Mouse (Mus musculus) stomach, embryonic 14.5 days (tissue): ENCODE measurements around the gene Wfdc21. TPM values are rescaled to one million over a fixed set of nuclear protein-coding genes. Genes with fewer than 3 reads are reported as not detected.

ENCODE experiments used
- ATAC-seq: fragments of 200-750 bp; cut with Nextera tagmentation; 2 replicates; pipeline ENCODE4 v1.8.0; 2017; ENCODE audit warnings: low read depth, moderate TSS enrichment; ENCODE audit not compliant: insufficient number of reproducible peaks, insufficient read depth, low FRiP score
- H3K27ac ChIP-seq: fragments of 300-500 bp; sonication (generic); 2 replicates; pipeline ENCODE4 v1.5.1; 2014; ENCODE audit warnings: mild to moderate bottlenecking, low read length, moderate library complexity, mixed read lengths
- H3K27me3 ChIP-seq: fragments of 300-500 bp; sonication (generic); 2 replicates; pipeline ENCODE4 v1.6.1; 2014; ENCODE audit warnings: low read length, control low read depth, mixed read lengths; ENCODE audit not compliant: control insufficient read depth, insufficient read depth
- H3K36me3 ChIP-seq: fragments of 300-500 bp; sonication (generic); 2 replicates; pipeline ENCODE4 v1.6.1; 2014; ENCODE audit warnings: mild to moderate bottlenecking, control low read depth, low read length, moderate library complexity, mixed read lengths; ENCODE audit not compliant: control insufficient read depth, insufficient read depth
- H3K4me1 ChIP-seq: fragments of 300-500 bp; sonication (generic); 2 replicates; pipeline ENCODE4 v1.6.1; 2014; ENCODE audit warnings: low read length, control low read depth, mixed read lengths; ENCODE audit not compliant: control insufficient read depth, insufficient read depth
- H3K4me2 ChIP-seq: fragments of 300-500 bp; sonication (generic); replicated peaks from 2 replicates; pipeline ENCODE4 v1.6.1; 2014; ENCODE audit warnings: low read depth, low read length, control low read depth
- H3K4me3 ChIP-seq: fragments of 300-500 bp; sonication (generic); 2 replicates; pipeline ENCODE4 v1.5.1; 2014; ENCODE audit warnings: low read depth, low read length, control low read depth
- H3K9ac ChIP-seq: fragments of 300-500 bp; sonication (generic); replicated peaks from 2 replicates; pipeline ENCODE4 v1.6.1; 2014; ENCODE audit warnings: low read depth, mild to moderate bottlenecking, control low read depth, low read length, moderate library complexity, mixed read lengths
- H3K9me3 ChIP-seq: fragments of 300-500 bp; sonication (generic); 2 replicates; pipeline ENCODE4 v1.6.1; 2016; ENCODE audit warnings: low read depth, low read length, control low read depth; ENCODE audit not compliant: control insufficient read depth
- WGBS: fragments of 180-500 bp; shearing (Covaris S2); extraction: QIAGEN DNeasy Blood & Tissue Kit; methylation state at CpG from one replicate; pipeline ENCODE4 v1.1.7; 2014; 5-methylcytosine and 5-hydroxymethylcytosine counted together
- polyA plus RNA-seq: library from polyadenylated mRNA; unstranded; fragments of >200 nt; fragmentation: Nextera tagmentation; extraction: Ambion mirVana; gene quantifications from 2 replicates; pipeline ENCODE4 v1.2.1, GENCODE M21; 2014

The Wfdc21 gene
- polyA plus RNA-seq, 1 experiment from 2014 or later, result not detected

DNA sequence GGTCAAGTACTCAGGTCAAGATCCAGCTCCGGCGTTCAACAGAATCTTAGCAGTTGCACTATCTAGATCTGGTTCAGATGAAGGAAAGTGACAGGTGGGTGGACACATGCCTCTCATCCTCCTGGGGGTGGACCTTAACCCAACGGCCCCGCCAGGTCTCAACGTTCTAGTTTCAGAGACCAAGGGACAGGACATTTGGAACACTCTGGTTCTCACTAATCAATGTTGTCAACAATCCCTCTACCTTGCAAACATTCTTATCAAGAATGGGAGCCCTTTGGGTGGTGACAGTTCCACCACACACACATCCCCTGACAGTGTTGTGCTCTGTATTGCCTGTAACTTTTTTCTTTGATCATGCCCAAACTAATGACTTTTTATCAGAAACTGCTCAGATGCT, 4.9 kb upstream of the Wfdc21 start:
- H3K4me2 ChIP-seq, result no peak overlapping the region
- WGBS, result 60% methylated on average over 5 of the region's 5 CpGs
- H3K36me3 ChIP-seq, result no peaks in the 10 kb centered on the region
- H3K9ac ChIP-seq, result no peak overlapping the region
- no peaks in the 10 kb centered on the region for H3K4me1 ChIP-seq
- H3K27ac ChIP-seq, result no peak overlapping the region
- no peaks in the 10 kb centered on the region for H3K27me3 ChIP-seq
- H3K4me3 ChIP-seq, result no peak overlapping the region
- no peak for ATAC-seq
- H3K9me3 ChIP-seq, result no peaks in the 10 kb centered on the region

DNA sequence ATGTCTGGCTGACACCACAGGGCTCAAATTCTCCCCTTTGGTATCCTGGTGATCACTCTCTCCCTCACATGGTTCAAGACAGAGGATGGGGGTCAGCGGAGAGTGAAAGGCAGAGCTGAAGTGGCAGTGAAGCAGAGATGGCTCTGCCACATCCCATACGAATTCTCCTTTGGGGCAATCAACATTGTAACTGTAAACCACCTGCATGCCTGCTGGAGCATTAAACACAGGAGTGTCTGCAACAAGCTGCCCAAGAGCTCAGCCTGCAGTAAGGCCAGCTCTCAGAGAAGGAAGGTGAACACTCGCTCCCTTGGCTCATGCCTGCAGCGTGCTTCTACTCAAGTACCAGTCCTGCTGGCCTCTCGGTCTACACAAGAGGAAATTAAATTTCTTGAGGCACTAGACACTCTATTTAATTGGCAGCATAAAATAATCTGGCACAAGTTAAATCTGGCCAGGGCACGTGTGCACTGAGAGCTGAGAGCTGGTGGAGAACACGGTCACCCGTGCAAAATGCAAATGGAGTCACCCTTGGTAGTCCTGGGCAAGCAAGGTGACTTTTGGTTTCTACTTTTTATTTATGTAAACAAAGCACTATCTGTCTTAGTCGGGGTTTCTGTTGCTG, 3.9 kb upstream of the Wfdc21 start:
- H3K27ac ChIP-seq, result no peak overlapping the region
- 74% methylated on average over 9 of the region's 9 CpGs for WGBS
- ATAC-seq, result no peak

DNA sequence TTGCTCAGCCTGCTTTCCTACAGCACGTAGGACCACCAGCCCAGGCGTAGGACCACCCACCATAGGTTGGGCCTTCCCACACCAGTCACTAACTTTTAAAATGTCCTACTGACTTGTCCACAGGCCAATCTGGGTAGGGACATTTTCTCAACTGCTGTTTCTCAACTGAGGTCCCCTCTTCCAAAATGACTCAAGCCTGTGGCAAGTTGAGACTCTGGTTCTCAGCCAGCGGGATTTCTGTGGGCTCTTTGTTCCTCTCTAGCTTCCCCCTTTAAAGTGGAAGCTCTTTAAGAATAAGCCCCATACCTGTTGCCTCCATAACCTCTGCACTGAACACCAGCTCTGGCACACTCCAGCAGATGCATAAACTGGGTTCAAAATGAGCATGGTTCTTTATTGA, 3.2 kb upstream of the Wfdc21 start:
- Histone ChIP-seq H3K27ac (no peak overlapping the region), H3K27me3 (no peaks in the 10 kb centered on the region), H3K36me3 (no peaks in the 10 kb centered on the region), H3K4me2 (no peak overlapping the region), H3K4me1 (no peaks in the 10 kb centered on the region), H3K9ac (no peak overlapping the region), H3K4me3 (no peak overlapping the region), H3K9me3 (no peaks in the 10 kb centered on the region)
- 77% methylated on average over 3 of the region's 3 CpGs for WGBS
- no peak for ATAC-seq

More for the DNA sequence above, 3.9 kb upstream of the Wfdc21 start:
- Histone ChIP-seq H3K4me2 (no peak overlapping the region), H3K9ac (no peak overlapping the region), H3K4me3 (no peak overlapping the region), H3K9me3 (no peaks in the 10 kb centered on the region), H3K27me3 (no peaks in the 10 kb centered on the region), H3K36me3 (no peaks in the 10 kb centered on the region), H3K4me1 (no peaks in the 10 kb centered on the region)

- H3K4me3 ChIP-seq, result no peak overlapping the region
- H3K9ac ChIP-seq, result no peak overlapping the region
- H3K36me3 ChIP-seq, result no peaks in the 10 kb centered on the region
- no peak overlapping the region for H3K27ac ChIP-seq
- H3K27me3 ChIP-seq, result no peaks in the 10 kb centered on the region
- no peaks in the 10 kb centered on the region for H3K4me1 ChIP-seq
- H3K4me2 ChIP-seq, result no peak overlapping the region
- 40% methylated on average over 4 of the region's 4 CpGs for WGBS
- H3K9me3 ChIP-seq, result no peaks in the 10 kb centered on the region
- no peak for ATAC-seq
These were observed 588 bp upstream of the Wfdc21 start for GRCm38 (mm10) chr11:83746152-83746551.

- Histone ChIP-seq H3K9ac (no peak overlapping the region), H3K36me3 (no peaks in the 10 kb centered on the region), H3K9me3 (no peaks in the 10 kb centered on the region), H3K4me3 (no peak overlapping the region), H3K4me1 (no peaks in the 10 kb centered on the region), H3K27ac (no peak overlapping the region), H3K27me3 (no peaks in the 10 kb centered on the region), H3K4me2 (no peak overlapping the region)
- 67% methylated on average over 6 of the region's 6 CpGs for WGBS
- ATAC-seq, result no peak
These were observed 881 bp downstream of the Wfdc21 start for GRCm38 (mm10) chr11:83747376-83748265.

DNA sequence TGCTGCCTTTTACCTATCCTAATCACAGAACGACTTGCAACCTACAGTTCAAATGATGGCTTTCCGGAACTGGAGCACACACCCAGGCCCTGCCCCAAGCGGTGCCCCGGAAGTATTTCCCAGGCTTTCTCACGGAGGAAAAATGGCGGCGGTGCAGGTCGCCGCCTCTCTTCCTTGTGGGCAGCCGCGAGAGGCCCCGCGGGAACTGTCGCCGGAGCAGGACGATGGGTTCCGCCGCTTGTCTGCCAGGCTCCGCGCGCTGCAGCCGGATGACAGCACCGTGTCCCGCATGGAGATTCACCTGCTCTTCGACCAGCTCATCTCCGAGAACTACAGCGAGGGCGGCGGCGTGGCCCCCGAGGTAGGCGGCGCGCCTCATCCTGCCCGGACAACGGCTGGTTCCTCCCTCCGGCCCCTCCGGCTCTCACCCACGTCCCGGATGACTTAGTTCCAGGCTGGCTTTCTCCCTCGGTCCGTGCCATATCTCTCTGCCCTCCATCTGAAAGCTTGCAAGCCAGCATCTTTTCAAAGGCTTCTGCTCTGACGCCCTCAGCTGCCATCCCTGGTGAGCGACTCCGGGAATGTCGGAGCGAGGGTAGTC, 6.9 kb downstream of the Wfdc21 start, which contains the start of gene Heatr6:
TSS of gene Heatr6 (plus strand) at position 116 of the 601 bp plus-strand sequence.
- Histone ChIP-seq H3K36me3 (peaks cover 18% of the 10 kb centered on the region), H3K9me3 (no peaks in the 10 kb centered on the region), H3K27me3 (no peaks in the 10 kb centered on the region), H3K4me2 (peak within 1 kb of the TSS; percentile 63), H3K4me3 (peak within 1 kb of the TSS; percentile 86), H3K27ac (peak within 1 kb of the TSS; percentile 84), H3K4me1 (peaks cover 6% of the 10 kb centered on the region), H3K9ac (peak within 1 kb of the TSS; percentile 67)
- under 1% methylated on average over 47 of the region's 47 CpGs for WGBS
- peak; percentile 91 for ATAC-seq

- ATAC-seq, result no peak
- H3K9me3 ChIP-seq, result no peaks in the 10 kb centered on the region
- H3K4me3 ChIP-seq, result peak overlapping the region; percentile 86
- peak overlapping the region; percentile 63 for H3K4me2 ChIP-seq
- H3K4me1 ChIP-seq, result peaks cover 6% of the 10 kb centered on the region
- 5% methylated on average over 8 of the region's 8 CpGs for WGBS
- no peaks in the 10 kb centered on the region for H3K27me3 ChIP-seq
- peak overlapping the region; percentile 67 for H3K9ac ChIP-seq
- peaks cover 24% of the 10 kb centered on the region for H3K36me3 ChIP-seq
- H3K27ac ChIP-seq, result peak overlapping the region; percentile 84; the same call in 1 of the 2 replicates
These were observed 7.5 kb downstream of the Wfdc21 start for GRCm38 (mm10) chr11:83754227-83754626.

DNA sequence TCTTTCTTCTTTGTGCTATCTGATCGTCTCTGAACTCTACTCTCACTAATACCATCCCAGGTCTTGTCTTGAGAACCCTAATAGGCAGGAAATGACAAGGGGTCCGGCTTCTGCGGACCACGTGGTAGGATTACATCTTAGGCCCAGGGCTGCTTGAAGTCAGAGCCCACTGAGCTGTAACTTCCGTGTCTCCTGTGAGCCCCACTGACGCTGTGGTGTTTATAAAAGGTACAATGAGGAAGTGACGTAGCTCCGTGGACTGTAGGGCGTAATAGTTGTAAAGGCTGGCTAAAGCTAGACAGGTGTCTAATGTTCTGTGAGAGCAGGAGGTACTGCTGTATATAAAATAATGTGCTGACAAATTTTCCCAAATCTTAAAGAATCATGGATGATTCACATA, 20.6 kb downstream of the Wfdc21 start:
- ATAC-seq, result no peak
- Histone ChIP-seq H3K9ac (no peak overlapping the region), H3K27ac (no peak overlapping the region), H3K4me1 (no peaks in the 10 kb centered on the region), H3K9me3 (no peaks in the 10 kb centered on the region), H3K4me2 (no peak overlapping the region), H3K27me3 (no peaks in the 10 kb centered on the region), H3K4me3 (no peak overlapping the region), H3K36me3 (peaks cover 69% of the 10 kb centered on the region)
- 89% methylated on average over 9 of the region's 9 CpGs for WGBS
